Mouse (Mus musculus): ENCODE measurements around the gene Pyroxd1. TPM values are rescaled to one million over a fixed set of nuclear protein-coding genes. Genes with fewer than 3 reads are reported as not detected.

Pyroxd1 gene
- total RNA-seq, 2 experiments from 2014 or later: 8.6 to 10.4 TPM

Other genes with a start within 250 kb of the Pyroxd1 start
- gene Slco1a6, start 137.1 kb upstream of the Pyroxd1 start, total RNA-seq (2021): not detected
- gene Iapp, start 47.2 kb upstream of the Pyroxd1 start, total RNA-seq (2021): not detected
- not detected for gene Slco1a5, start 22.7 kb upstream of the Pyroxd1 start, total RNA-seq (2021)
- gene Recql, start 41.4 kb downstream of the Pyroxd1 start, total RNA-seq (2021): 1 to 10 TPM; 6.8 to 9.0 TPM
- 10 to 100 TPM; 15.2 to 21.6 TPM for gene Golt1b, start 41.6 kb downstream of the Pyroxd1 start, total RNA-seq (2021)
- gene Spx, start 67.8 kb downstream of the Pyroxd1 start, total RNA-seq (2021): not detected
- gene Gys2, start 127.5 kb downstream of the Pyroxd1 start, total RNA-seq (2021): under 1 TPM in 1 of 2 experiments, not detected in 1; 0.08 TPM
- gene Ldhb, start 162.3 kb downstream of the Pyroxd1 start, total RNA-seq (2021): 1,000 to 10,000 TPM; 2,652 to 2,667 TPM
- 10 to 100 TPM; 26.3 to 32.4 TPM for gene Kcnj8, start 226.0 kb downstream of the Pyroxd1 start, total RNA-seq (2021)